Mouse (Mus musculus) ES-E14 (cell line): ENCODE results near the gene Atrn.

Experiments
- MAFK ChIP-seq: IDR thresholded peaks from 2 replicates; pipeline ENCODE4 v1.6.1; 2014; ENCODE audit warnings: mild to moderate bottlenecking, low read depth, low read length, inconsistent platforms; ENCODE audit not compliant: insufficient read depth
- ZC3H11A ChIP-seq: IDR thresholded peaks from 2 replicates; pipeline ENCODE4 v1.6.1; 2012; ENCODE audit warnings: low read depth, mild to moderate bottlenecking, inconsistent platforms, low read length, borderline replicate concordance
- ZNF384 ChIP-seq: IDR thresholded peaks from 2 replicates; pipeline ENCODE4 v1.6.1; 2012; ENCODE audit warnings: low read depth, low read length, inconsistent platforms

- TF ChIP-seq ZC3H11A (no peak), ZNF384 (no peak), MAFK (no peak)
Measured at GRCm38 (mm10) chr2:130974928-130975327, 68.6 kb downstream of the Atrn start.
